Mouse (Mus musculus): ENCODE results near the gene Mgst2. TPM values are rescaled to one million over a fixed set of nuclear protein-coding genes. Genes with fewer than 3 reads are reported as not detected.

The Mgst2 gene
- polyA plus RNA-seq, 1 experiment, result 3.6 TPM

GRCm38 (mm10) chr3:51628977-51629376 lies 31.2 kb upstream of the Mgst2 start:
- H3K36me3 ChIP-seq (ENCODE audit: control insufficient read depth, insufficient read depth), result no peaks in the 10 kb centered on the region
- H3K4me3 ChIP-seq (ENCODE audit: insufficient read depth, poor library complexity, severe bottlenecking), result no peak overlapping the region
- H3K79me2 ChIP-seq (ENCODE audit: control insufficient read depth, insufficient read depth), result no peaks in the 10 kb centered on the region
- no peaks in the 10 kb centered on the region for H3K79me3 ChIP-seq (ENCODE audit: low read depth)
- peaks cover 15% of the 10 kb centered on the region for H3K27me3 ChIP-seq (ENCODE audit: control insufficient read depth, insufficient read depth, insufficient read length)
- H3ac ChIP-seq (ENCODE audit: control insufficient read depth, insufficient read length, low read depth), result no peak overlapping the region
- TF ChIP-seq MYOD1 (IDR thresholded peaks at IDR 0.05; ENCODE audit: control insufficient read depth, insufficient read length, low read depth) (no peak), MAX (IDR thresholded peaks at IDR 0.05) (no peak), MYOG (IDR thresholded peaks at IDR 0.05; ENCODE audit: control insufficient read depth, extremely low read depth, insufficient read length) (no peak), CTCF (IDR thresholded peaks at IDR 0.05; ENCODE audit: control insufficient read depth, insufficient read depth, insufficient read length) (no peak), FOSL1 (IDR thresholded peaks at IDR 0.05; ENCODE audit: insufficient read depth, low read length, poor library complexity, severe bottlenecking) (no peak), USF1 (IDR thresholded peaks at IDR 0.05; ENCODE audit: low read depth) (no peak), CEBPB (IDR thresholded peaks at IDR 0.05; ENCODE audit: low read depth) (no peak)

GRCm38 (mm10) chr3:51630746-51631145 lies 29.4 kb upstream of the Mgst2 start:
- H3K27me3 ChIP-seq (ENCODE audit: control insufficient read depth, insufficient read depth, insufficient read length), result peaks cover 15% of the 10 kb centered on the region
- no peak overlapping the region for H3K4me3 ChIP-seq (ENCODE audit: insufficient read depth, poor library complexity, severe bottlenecking)
- no peaks in the 10 kb centered on the region for H3K79me2 ChIP-seq (ENCODE audit: control insufficient read depth, insufficient read depth)
- no peak overlapping the region for H3ac ChIP-seq (ENCODE audit: control insufficient read depth, insufficient read length, low read depth)
- no peaks in the 10 kb centered on the region for H3K36me3 ChIP-seq (ENCODE audit: control insufficient read depth, insufficient read depth)
- no peaks in the 10 kb centered on the region for H3K79me3 ChIP-seq (ENCODE audit: low read depth)
- TF ChIP-seq MAX (IDR thresholded peaks at IDR 0.05) (no peak), CTCF (IDR thresholded peaks at IDR 0.05; ENCODE audit: control insufficient read depth, insufficient read depth, insufficient read length) (no peak), FOSL1 (IDR thresholded peaks at IDR 0.05; ENCODE audit: insufficient read depth, low read length, poor library complexity, severe bottlenecking) (no peak), MYOD1 (IDR thresholded peaks at IDR 0.05; ENCODE audit: control insufficient read depth, insufficient read length, low read depth) (no peak), USF1 (IDR thresholded peaks at IDR 0.05; ENCODE audit: low read depth) (no peak), CEBPB (IDR thresholded peaks at IDR 0.05; ENCODE audit: low read depth) (no peak), MYOG (IDR thresholded peaks at IDR 0.05; ENCODE audit: control insufficient read depth, extremely low read depth, insufficient read length) (no peak)

GRCm38 (mm10) chr3:51631971-51632370 lies 28.2 kb upstream of the Mgst2 start:
- H3K27me3 ChIP-seq (ENCODE audit: control insufficient read depth, insufficient read depth, insufficient read length), result peaks cover 4% of the 10 kb centered on the region
- H3K79me2 ChIP-seq (ENCODE audit: control insufficient read depth, insufficient read depth), result no peaks in the 10 kb centered on the region
- H3K4me3 ChIP-seq (ENCODE audit: insufficient read depth, poor library complexity, severe bottlenecking), result no peak overlapping the region
- H3K79me3 ChIP-seq (ENCODE audit: low read depth), result no peaks in the 10 kb centered on the region
- H3K36me3 ChIP-seq (ENCODE audit: control insufficient read depth, insufficient read depth), result no peaks in the 10 kb centered on the region
- H3ac ChIP-seq (ENCODE audit: control insufficient read depth, insufficient read length, low read depth), result no peak overlapping the region
- TF ChIP-seq MAX (IDR thresholded peaks at IDR 0.05) (no peak), FOSL1 (IDR thresholded peaks at IDR 0.05; ENCODE audit: insufficient read depth, low read length, poor library complexity, severe bottlenecking) (no peak), USF1 (IDR thresholded peaks at IDR 0.05; ENCODE audit: low read depth) (no peak), CTCF (IDR thresholded peaks at IDR 0.05; ENCODE audit: control insufficient read depth, insufficient read depth, insufficient read length) (no peak), CEBPB (IDR thresholded peaks at IDR 0.05; ENCODE audit: low read depth) (no peak), MYOD1 (IDR thresholded peaks at IDR 0.05; ENCODE audit: control insufficient read depth, insufficient read length, low read depth) (no peak), MYOG (IDR thresholded peaks at IDR 0.05; ENCODE audit: control insufficient read depth, extremely low read depth, insufficient read length) (no peak)

GRCm38 (mm10) chr3:51634451-51634850 lies 25.7 kb upstream of the Mgst2 start:
- Histone ChIP-seq H3K79me2 (ENCODE audit: control insufficient read depth, insufficient read depth) (no peaks in the 10 kb centered on the region), H3K4me3 (ENCODE audit: insufficient read depth, poor library complexity, severe bottlenecking) (no peak overlapping the region), H3ac (ENCODE audit: control insufficient read depth, insufficient read length, low read depth) (no peak overlapping the region), H3K36me3 (ENCODE audit: control insufficient read depth, insufficient read depth) (no peaks in the 10 kb centered on the region), H3K79me3 (ENCODE audit: low read depth) (no peaks in the 10 kb centered on the region), H3K27me3 (ENCODE audit: control insufficient read depth, insufficient read depth, insufficient read length) (peaks cover 3% of the 10 kb centered on the region)
- no peak for TF ChIP-seq FOSL1 (IDR thresholded peaks at IDR 0.05; ENCODE audit: insufficient read depth, low read length, poor library complexity, severe bottlenecking)
- no peak for TF ChIP-seq CTCF (IDR thresholded peaks at IDR 0.05; ENCODE audit: control insufficient read depth, insufficient read depth, insufficient read length)
- TF ChIP-seq CEBPB (IDR thresholded peaks at IDR 0.05; ENCODE audit: low read depth), result no peak
- no peak for TF ChIP-seq USF1 (IDR thresholded peaks at IDR 0.05; ENCODE audit: low read depth)
- no peak for TF ChIP-seq MAX (IDR thresholded peaks at IDR 0.05)
- TF ChIP-seq MYOD1 (IDR thresholded peaks at IDR 0.05; ENCODE audit: control insufficient read depth, insufficient read length, low read depth), result no peak
- no peak for TF ChIP-seq MYOG (IDR thresholded peaks at IDR 0.05; ENCODE audit: control insufficient read depth, extremely low read depth, insufficient read length)

GRCm38 (mm10) chr3:51635960-51636359 lies 24.2 kb upstream of the Mgst2 start:
- Histone ChIP-seq H3K4me3 (ENCODE audit: insufficient read depth, poor library complexity, severe bottlenecking) (no peak overlapping the region), H3K36me3 (ENCODE audit: control insufficient read depth, insufficient read depth) (no peaks in the 10 kb centered on the region)
- no peak for TF ChIP-seq MYOG (IDR thresholded peaks at IDR 0.05; ENCODE audit: control insufficient read depth, extremely low read depth, insufficient read length)
- TF ChIP-seq MYOD1 (IDR thresholded peaks at IDR 0.05; ENCODE audit: control insufficient read depth, insufficient read length, low read depth), result no peak
- TF ChIP-seq CEBPB (IDR thresholded peaks at IDR 0.05; ENCODE audit: low read depth), result no peak
- no peak for TF ChIP-seq CTCF (IDR thresholded peaks at IDR 0.05; ENCODE audit: control insufficient read depth, insufficient read depth, insufficient read length)
- TF ChIP-seq FOSL1 (IDR thresholded peaks at IDR 0.05; ENCODE audit: insufficient read depth, low read length, poor library complexity, severe bottlenecking), result no peak
- TF ChIP-seq MAX (IDR thresholded peaks at IDR 0.05), result no peak
- no peak for TF ChIP-seq USF1 (IDR thresholded peaks at IDR 0.05; ENCODE audit: low read depth)

GRCm38 (mm10) chr3:51636700-51637099 lies 23.5 kb upstream of the Mgst2 start:
- Histone ChIP-seq H3K4me3 (ENCODE audit: insufficient read depth, poor library complexity, severe bottlenecking) (no peak overlapping the region), H3ac (ENCODE audit: control insufficient read depth, insufficient read length, low read depth) (no peak overlapping the region), H3K27me3 (ENCODE audit: control insufficient read depth, insufficient read depth, insufficient read length) (no peaks in the 10 kb centered on the region), H3K79me2 (ENCODE audit: control insufficient read depth, insufficient read depth) (no peaks in the 10 kb centered on the region), H3K79me3 (ENCODE audit: low read depth) (no peaks in the 10 kb centered on the region), H3K36me3 (ENCODE audit: control insufficient read depth, insufficient read depth) (no peaks in the 10 kb centered on the region)
- TF ChIP-seq MAX (IDR thresholded peaks at IDR 0.05), result no peak
- TF ChIP-seq MYOD1 (IDR thresholded peaks at IDR 0.05; ENCODE audit: control insufficient read depth, insufficient read length, low read depth), result no peak
- no peak for TF ChIP-seq FOSL1 (IDR thresholded peaks at IDR 0.05; ENCODE audit: insufficient read depth, low read length, poor library complexity, severe bottlenecking)
- TF ChIP-seq CEBPB (IDR thresholded peaks at IDR 0.05; ENCODE audit: low read depth), result no peak
- no peak for TF ChIP-seq CTCF (IDR thresholded peaks at IDR 0.05; ENCODE audit: control insufficient read depth, insufficient read depth, insufficient read length)
- no peak for TF ChIP-seq MYOG (IDR thresholded peaks at IDR 0.05; ENCODE audit: control insufficient read depth, extremely low read depth, insufficient read length)
- TF ChIP-seq USF1 (IDR thresholded peaks at IDR 0.05; ENCODE audit: low read depth), result no peak

More at GRCm38 (mm10) chr3:51635960-51636359, 24.2 kb upstream of the Mgst2 start:
- no peaks in the 10 kb centered on the region for H3K79me2 ChIP-seq (ENCODE audit: control insufficient read depth, insufficient read depth)
- no peaks in the 10 kb centered on the region for H3K79me3 ChIP-seq (ENCODE audit: low read depth)
- H3K27me3 ChIP-seq (ENCODE audit: control insufficient read depth, insufficient read depth, insufficient read length), result no peaks in the 10 kb centered on the region
- H3ac ChIP-seq (ENCODE audit: control insufficient read depth, insufficient read length, low read depth), result no peak overlapping the region
